Mouse (Mus musculus) megakaryocyte, embryonic 14.5 days (primary cell): ENCODE measurements around the gene Nagpa.

Experiments used
- FLI1 ChIP-seq: IDR thresholded peaks from 2 replicates; pipeline ENCODE4 v1.6.1; 2012; ENCODE audit warnings: low read length, inconsistent platforms, mixed read lengths
- GATA1 ChIP-seq: IDR thresholded peaks from 3 replicates; pipeline ENCODE4 v1.6.1; 2012; ENCODE audit warnings: mixed read lengths, low read length, inconsistent platforms, borderline replicate concordance

DNA sequence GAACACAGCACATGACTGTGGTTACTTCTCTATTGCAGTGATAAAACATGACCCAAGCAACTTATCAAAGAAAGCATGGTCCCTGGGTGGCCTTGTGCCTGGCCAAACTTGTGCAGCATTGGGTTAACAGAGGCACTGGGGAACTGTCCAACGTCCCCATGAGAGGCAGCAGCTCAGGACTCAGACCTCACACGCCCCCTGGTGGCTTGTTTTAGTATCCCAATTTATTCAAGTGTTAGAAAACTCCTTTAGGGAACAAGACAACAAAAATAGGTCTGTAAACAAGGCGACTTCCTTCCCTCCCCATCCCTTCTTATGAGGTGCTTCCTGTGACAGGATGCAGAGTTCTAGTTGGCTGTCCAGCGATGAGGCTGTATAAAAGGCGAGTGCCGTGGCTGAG is 8.7 kb downstream of the Nagpa start:
- TF ChIP-seq GATA1 (no peak), FLI1 (no peak)
